Mouse (Mus musculus): Measurements from ENCODE around the gene Thop1. TPM values are rescaled to one million over a fixed set of nuclear protein-coding genes. Genes with fewer than 3 reads are reported as not detected.
"Not testable (repeated sequence)": the region's sequence is repeated elsewhere in the genome, so short reads cannot be mapped to it uniquely, and the experiment has no call there.

Gene Thop1
- polyA plus RNA-seq, 1 experiment from 2014 or later, result 47.4 TPM

GRCm38 (mm10) chr10:81036251-81036650 is 33.6 kb upstream of the Thop1 start:
- Histone ChIP-seq H3K9ac (no peak overlapping the region), H3K4me2 (no peak overlapping the region), H3K4me3 (no peak overlapping the region), H3K27ac (replicated peaks) (no peak overlapping the region), H3K4me1 (replicated peaks) (peaks cover 34% of the 10 kb centered on the region), H3K27me3 (no peaks in the 10 kb centered on the region), H3K9me3 (no peaks in the 10 kb centered on the region), H3K36me3 (peaks cover 29% of the 10 kb centered on the region)
- 79% methylated on average over 7 of the region's 7 CpGs for WGBS
- ATAC-seq (ENCODE audit: low read depth), result no peak

DNA sequence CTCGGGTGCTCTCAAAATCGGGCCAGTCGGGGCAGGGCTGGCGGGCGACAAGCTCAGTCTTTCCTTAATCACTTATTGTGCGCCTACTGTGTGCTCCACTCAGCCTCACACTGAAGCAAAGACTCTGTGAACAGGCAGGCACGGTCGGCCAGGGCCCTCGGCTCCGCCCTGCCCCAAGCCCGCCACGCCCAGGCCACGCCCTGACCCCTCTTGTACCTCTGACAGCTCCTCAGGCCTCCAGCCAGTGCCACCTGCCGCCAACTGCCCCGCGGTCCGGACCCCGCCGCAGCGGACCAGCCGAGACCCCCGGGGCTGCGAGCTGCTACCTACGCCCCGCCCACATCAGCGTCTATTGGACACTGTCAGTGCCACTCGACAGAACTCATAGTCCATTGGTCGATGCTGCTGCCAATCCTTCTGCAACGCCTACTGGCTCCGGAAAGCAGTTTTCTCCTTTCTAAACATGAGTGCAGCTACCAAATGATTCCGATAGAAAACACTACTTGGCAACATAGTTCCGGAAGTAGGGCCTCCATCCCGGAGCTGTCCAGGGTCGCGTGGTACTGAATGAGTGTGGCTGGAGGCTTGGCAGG is 32.8 kb upstream of the Thop1 start, which contains the start of gene Slc39a3:
Slc39a3 (minus strand) TSS at position 439 of the 593 bp plus-strand sequence.
- no peaks in the 10 kb centered on the region for H3K9me3 ChIP-seq
- H3K27me3 ChIP-seq, result no peaks in the 10 kb centered on the region
- peak within 1 kb of the TSS; percentile 30; the same call in 1 of the 2 replicates for H3K27ac ChIP-seq (replicated peaks)
- peak within 1 kb of the TSS; percentile 67 for H3K4me3 ChIP-seq
- H3K4me1 ChIP-seq (replicated peaks), result peaks cover 36% of the 10 kb centered on the region
- under 1% methylated on average over 35 of the region's 35 CpGs for WGBS
- peak; percentile 98 for ATAC-seq (ENCODE audit: low read depth)
- H3K4me2 ChIP-seq, result peak within 1 kb of the TSS; percentile 58
- H3K9ac ChIP-seq, result peak within 1 kb of the TSS; percentile 76
- H3K36me3 ChIP-seq, result peaks cover 22% of the 10 kb centered on the region

DNA sequence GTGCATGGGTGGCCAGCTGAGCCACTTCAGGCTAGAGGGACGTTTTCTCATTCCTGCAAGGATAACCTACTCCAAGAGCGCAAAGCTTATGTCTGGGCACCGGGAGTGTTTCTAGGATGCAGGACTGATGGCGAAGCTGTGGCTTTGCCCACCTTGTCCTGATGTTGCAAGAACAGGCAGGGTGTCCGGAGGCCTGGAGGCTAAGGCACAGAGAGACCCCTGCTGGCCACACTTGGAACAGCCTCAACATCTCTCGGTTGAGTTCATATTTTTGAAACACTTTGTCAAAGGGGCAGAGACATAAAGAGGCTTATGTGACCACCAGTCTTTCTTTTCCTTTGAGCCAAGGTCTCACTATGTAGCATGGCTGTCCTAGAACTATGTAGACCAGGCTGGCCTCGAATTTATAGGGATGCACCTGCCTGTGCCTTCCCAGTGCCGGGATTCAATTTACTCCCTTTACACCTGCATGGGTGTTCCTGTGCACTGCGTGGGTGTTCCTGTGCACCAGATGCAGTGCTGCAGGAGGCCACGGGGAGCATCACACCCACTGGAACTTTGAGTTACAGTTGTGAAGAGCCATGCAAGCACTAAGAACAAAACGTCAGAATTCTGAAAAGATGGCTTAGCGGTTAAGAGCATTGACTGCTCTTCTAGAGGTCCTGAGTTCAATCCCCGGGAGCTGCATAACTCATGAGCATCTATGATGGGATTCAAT is 28.2 kb upstream of the Thop1 start:
- no peak overlapping the region for H3K4me2 ChIP-seq
- WGBS, result 31% methylated on average over 13 of the region's 13 CpGs
- no peak overlapping the region for H3K27ac ChIP-seq (replicated peaks)
- no peak overlapping the region for H3K4me3 ChIP-seq
- no peak overlapping the region for H3K9ac ChIP-seq
- peaks cover 8% of the 10 kb centered on the region for H3K4me1 ChIP-seq (replicated peaks)
- ATAC-seq (ENCODE audit: low read depth), result no peak
- no peaks in the 10 kb centered on the region for H3K9me3 ChIP-seq
- peaks cover 45% of the 10 kb centered on the region for H3K36me3 ChIP-seq
- H3K27me3 ChIP-seq, result no peaks in the 10 kb centered on the region

GRCm38 (mm10) chr10:81045246-81045645 is 24.6 kb upstream of the Thop1 start:
- not testable (repeated sequence) for ATAC-seq (ENCODE audit: low read depth); H3K4me1 ChIP-seq (replicated peaks); H3K9me3 ChIP-seq; H3K27ac ChIP-seq (replicated peaks); H3K4me3 ChIP-seq; H3K4me2 ChIP-seq; H3K9ac ChIP-seq; H3K27me3 ChIP-seq
- WGBS, result 94% methylated on average over 14 of the region's 14 CpGs
- H3K36me3 ChIP-seq, result peaks cover 81% of the 10 kb centered on the region

DNA sequence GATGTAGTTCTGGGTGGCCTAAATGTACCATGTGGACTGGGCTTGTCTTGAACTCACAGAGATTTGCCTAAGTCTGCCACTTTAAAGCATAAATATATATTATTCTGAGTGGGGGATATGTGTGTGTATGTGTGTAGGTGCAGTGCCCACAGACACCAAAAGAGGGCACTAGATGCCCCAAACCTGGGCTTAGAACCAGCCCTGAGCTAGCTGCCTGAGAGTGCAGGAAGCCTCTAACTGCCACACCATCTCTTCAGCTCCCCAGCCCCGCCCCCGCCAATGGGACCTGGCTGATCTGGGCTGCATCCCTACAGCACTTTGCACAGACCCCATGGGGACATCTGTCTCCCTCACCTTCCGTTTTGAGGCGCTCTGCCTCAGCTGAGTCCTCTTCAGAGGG is 19.2 kb upstream of the Thop1 start:
- Histone ChIP-seq H3K4me1 (replicated peaks) (no peaks in the 10 kb centered on the region; the same call in 1 of the 2 replicates), H3K27ac (replicated peaks) (no peak overlapping the region), H3K4me3 (no peak overlapping the region), H3K9ac (no peak overlapping the region), H3K9me3 (no peaks in the 10 kb centered on the region), H3K4me2 (no peak overlapping the region), H3K27me3 (no peaks in the 10 kb centered on the region), H3K36me3 (peaks cover 72% of the 10 kb centered on the region)
- 88% methylated on average over 4 of the region's 4 CpGs for WGBS
- no peak for ATAC-seq (ENCODE audit: low read depth)

- WGBS, result 96% methylated on average over 6 of the region's 6 CpGs
- Histone ChIP-seq H3K9me3 (no peaks in the 10 kb centered on the region), H3K4me1 (replicated peaks) (peaks cover under 1% of the 10 kb centered on the region; the same call in 1 of the 2 replicates), H3K27me3 (no peaks in the 10 kb centered on the region), H3K27ac (replicated peaks) (no peak overlapping the region), H3K36me3 (peaks cover 68% of the 10 kb centered on the region), H3K9ac (no peak overlapping the region), H3K4me2 (no peak overlapping the region), H3K4me3 (no peak overlapping the region)
- no peak for ATAC-seq (ENCODE audit: low read depth)
Measured at GRCm38 (mm10) chr10:81051133-81051532, 18.7 kb upstream of the Thop1 start.

- Histone ChIP-seq H3K9ac (no peak overlapping the region), H3K4me3 (no peak overlapping the region), H3K4me1 (replicated peaks) (peaks cover 15% of the 10 kb centered on the region), H3K9me3 (no peaks in the 10 kb centered on the region), H3K4me2 (no peak overlapping the region), H3K36me3 (peaks cover 58% of the 10 kb centered on the region), H3K27ac (replicated peaks) (no peak overlapping the region), H3K27me3 (no peaks in the 10 kb centered on the region)
- ATAC-seq (ENCODE audit: low read depth), result no peak
- 92% methylated on average over 5 of the region's 5 CpGs for WGBS
Measured at GRCm38 (mm10) chr10:81052577-81052976, 17.3 kb upstream of the Thop1 start.

- H3K4me3 ChIP-seq, result no peak overlapping the region
- ATAC-seq (ENCODE audit: low read depth), result no peak
- no peak overlapping the region for H3K9ac ChIP-seq
- WGBS, result 83% methylated on average over 6 of the region's 6 CpGs
- no peak overlapping the region for H3K27ac ChIP-seq (replicated peaks)
- H3K4me2 ChIP-seq, result no peak overlapping the region
- peaks cover 37% of the 10 kb centered on the region for H3K4me1 ChIP-seq (replicated peaks)
- H3K9me3 ChIP-seq, result no peaks in the 10 kb centered on the region
- peaks cover 32% of the 10 kb centered on the region for H3K36me3 ChIP-seq
- no peaks in the 10 kb centered on the region for H3K27me3 ChIP-seq
Measured at GRCm38 (mm10) chr10:81055169-81055568, 14.7 kb upstream of the Thop1 start.

DNA sequence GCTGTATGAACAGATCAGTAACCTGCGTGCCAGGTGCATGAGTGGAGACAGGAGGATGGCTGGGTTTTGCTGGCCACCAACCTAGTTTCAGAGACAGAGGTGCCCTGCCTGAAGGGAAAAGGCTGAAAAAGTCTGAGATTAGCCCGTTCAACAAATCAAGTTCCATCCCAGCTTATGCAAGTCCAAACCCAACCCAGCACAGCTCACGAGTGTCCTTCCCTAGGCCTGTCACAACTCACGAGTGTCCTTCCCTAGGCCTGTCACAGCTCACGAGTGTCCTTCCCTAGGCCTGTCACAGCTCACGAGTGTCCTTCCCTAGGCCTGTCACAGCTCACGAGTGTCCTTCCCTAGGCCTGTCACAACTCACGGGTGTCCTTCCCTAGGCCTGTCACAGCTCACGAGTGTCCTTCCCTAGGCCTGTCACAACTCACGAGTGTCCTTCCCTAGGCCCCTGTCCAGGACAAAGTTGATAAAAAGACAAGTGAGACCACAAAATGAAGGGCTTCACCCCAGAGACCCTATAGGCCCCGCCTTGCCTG is 14.0 kb upstream of the Thop1 start:
- H3K9me3 ChIP-seq; H3K27ac ChIP-seq (replicated peaks); H3K27me3 ChIP-seq; ATAC-seq (ENCODE audit: low read depth); H3K4me2 ChIP-seq; H3K9ac ChIP-seq; H3K4me3 ChIP-seq: not testable (repeated sequence)
- H3K4me1 ChIP-seq (replicated peaks), result peaks cover 37% of the 10 kb centered on the region
- 82% methylated on average over 11 of the region's 11 CpGs for WGBS
- peaks cover 25% of the 10 kb centered on the region for H3K36me3 ChIP-seq

DNA sequence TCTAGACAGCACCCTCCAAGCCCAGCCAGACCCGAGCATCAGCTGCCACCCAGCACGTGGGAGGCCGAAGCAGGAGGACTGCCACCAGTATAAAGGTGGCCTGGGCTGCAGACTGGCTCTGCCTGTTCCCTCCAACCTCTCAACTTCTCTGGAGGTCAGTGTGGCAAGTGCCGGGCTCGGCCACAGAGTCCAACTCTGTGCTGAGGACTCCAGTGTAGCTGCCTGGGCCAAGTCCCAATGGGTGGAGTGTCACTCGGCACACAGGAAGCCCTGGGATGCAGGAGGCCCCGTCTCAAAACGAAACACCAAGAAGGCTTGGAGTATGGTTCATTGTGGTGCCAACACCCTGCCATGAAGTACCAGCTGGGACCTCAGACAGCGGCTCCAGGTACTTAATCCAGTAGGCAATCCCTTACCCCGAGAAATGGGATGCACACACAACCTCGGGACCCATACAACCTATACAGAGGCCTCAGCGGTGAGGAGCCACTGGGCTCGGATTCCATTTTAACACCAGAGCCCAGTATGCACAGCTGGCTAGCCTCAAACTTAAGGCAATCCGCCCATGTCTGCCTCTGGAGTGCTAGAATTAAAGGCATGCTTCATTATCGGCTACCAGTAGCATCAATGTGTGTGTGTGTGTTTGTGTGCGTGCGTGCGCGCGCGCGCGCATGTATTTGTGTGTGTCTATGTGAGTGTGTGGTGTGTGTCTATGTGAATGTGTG is 12.3 kb upstream of the Thop1 start:
- H3K4me2 ChIP-seq, result no peak overlapping the region
- no peak overlapping the region for H3K27ac ChIP-seq (replicated peaks)
- 0 out of 2 replicates have a peak, but pooled peaks cover 8% of the 10 kb centered on the region for H3K36me3 ChIP-seq
- 93% methylated on average over 23 of the region's 23 CpGs for WGBS
- H3K9me3 ChIP-seq, result no peaks in the 10 kb centered on the region
- H3K4me1 ChIP-seq (replicated peaks), result peaks cover 37% of the 10 kb centered on the region
- no peak overlapping the region for H3K4me3 ChIP-seq
- no peak for ATAC-seq (ENCODE audit: low read depth)
- H3K27me3 ChIP-seq, result no peaks in the 10 kb centered on the region
- peak overlapping the region; percentile 50 for H3K9ac ChIP-seq

DNA sequence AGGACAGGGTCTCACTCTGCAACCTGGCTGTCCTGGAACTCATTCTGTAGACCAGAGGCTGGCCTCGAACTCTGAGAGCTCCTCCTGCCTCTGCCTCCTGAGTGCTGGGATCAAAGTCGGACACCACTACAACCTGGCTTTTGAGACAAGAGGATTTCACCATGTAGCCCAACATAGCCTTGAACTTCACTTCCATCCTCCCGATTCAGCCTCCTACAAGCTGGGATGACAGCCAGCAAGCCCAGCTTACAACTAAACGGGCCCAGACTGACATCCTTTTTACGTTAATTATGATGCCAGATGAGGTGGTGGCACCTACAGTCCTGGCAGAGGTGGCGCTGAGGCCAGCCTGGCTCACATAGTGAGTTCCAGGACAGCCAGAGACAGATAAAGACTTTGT is 10.9 kb upstream of the Thop1 start:
- 90% methylated on average over 6 of the region's 6 CpGs for WGBS
- peak overlapping the region; percentile 88 for H3K4me3 ChIP-seq
- H3K27me3 ChIP-seq, result no peaks in the 10 kb centered on the region
- H3K9ac ChIP-seq, result peak overlapping the region; percentile 90
- no peak overlapping the region for H3K27ac ChIP-seq (replicated peaks)
- ATAC-seq (ENCODE audit: low read depth), result no peak
- H3K4me2 ChIP-seq, result peak overlapping the region; percentile 91
- H3K4me1 ChIP-seq (replicated peaks), result peaks cover 37% of the 10 kb centered on the region
- H3K9me3 ChIP-seq, result no peaks in the 10 kb centered on the region
- 0 out of 2 replicates have a peak, but pooled peaks cover 7% of the 10 kb centered on the region for H3K36me3 ChIP-seq

All from neural tube, embryonic 13.5 days (tissue).